Comparison of ENCODE assay signal across 14 mouse cellular contexts in the genomic region with DNA sequence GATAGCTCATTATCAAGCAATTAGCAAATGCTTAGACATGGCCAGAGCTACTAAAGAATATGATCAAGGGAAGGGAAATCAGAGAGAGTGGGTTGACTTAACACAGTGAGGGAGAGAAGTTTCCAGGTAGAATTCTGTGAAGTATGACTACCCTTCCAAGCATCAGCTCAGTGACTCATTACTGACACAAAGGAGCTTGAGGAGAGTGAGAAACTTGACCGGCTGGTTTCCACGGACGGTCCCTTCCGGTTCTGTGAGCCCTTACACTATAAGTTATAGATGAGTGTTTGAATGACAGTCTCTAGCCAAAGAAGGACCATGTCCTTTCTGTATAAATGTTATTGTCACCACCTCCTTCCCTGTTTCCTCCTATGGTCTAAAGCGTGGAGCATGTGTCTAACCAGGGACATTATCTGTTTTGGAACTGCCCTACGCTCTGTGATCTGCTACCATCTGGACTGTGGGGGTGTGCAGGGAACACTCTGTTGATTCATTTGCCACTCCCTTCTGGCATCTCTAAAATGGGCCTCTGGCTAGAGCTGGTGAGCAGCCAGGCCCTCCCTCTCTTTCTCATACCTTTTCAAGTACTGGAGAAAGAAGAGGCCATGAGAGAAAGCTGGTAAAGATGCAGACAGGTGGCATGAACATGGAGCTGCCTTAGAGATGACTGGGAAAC.
DNase-seq lines count a peak whose midpoint lies in the region; ATAC-seq lines count a peak whose summit lies in the region.
"Had no signal": no experiment of that assay in that cellular context is flagged by ENCODE, and none has a peak within 500 bp of the region (broad histone marks: within the 10 kb centered on the region; RNA-seq: fewer than 3 reads in every experiment).

No protein-coding gene starts in this region.

- WGBS in hindbrain, embryonic 13.5 days = 92% methylated on average over 6 of the region's 6 CpGs

- no peaks in the 10 kb centered on the region for H3K9me3 ChIP-seq in hindbrain, embryonic 13.5 days
- H3K9me3 ChIP-seq: midbrain, embryonic 12.5 days had no signal

- DNase-seq in left cerebral cortex, adult 11 months (ENCODE audit: low spot score) = peak; percentile 68
- DNase-seq in left cerebral cortex, postnatal 4 days = no peak
- peak; percentile 69 for DNase-seq in cerebellum, adult 9-11 months
- DNase-seq in layer of hippocampus, postnatal 10 days (ENCODE audit: low spot score in 2 of 2) = peak; percentile 32 to 41
- peak; percentile 77 to 85 for DNase-seq in right cerebral cortex, postnatal 36 days (ENCODE audit: low spot score in 2 of 2)
- DNase-seq in ovary, adult 18-20 months (ENCODE audit: low spot score) = no peak
- DNase-seq in spleen, adult 12 weeks (ENCODE audit: low spot score) = no peak
- DNase-seq: kidney, adult 9 months; lung, adult 2 months had no signal

- no peak overlapping the region for H3K4me3 ChIP-seq in hindbrain, embryonic 13.5 days
- H3K4me3 ChIP-seq: erythroblast, embryonic 14.5 days; midbrain, embryonic 12.5 days had no signal

- intact Hi-C loops in left cerebral cortex, postnatal 4 days (cut with DNase I) = no loop called here

- H3K27me3 ChIP-seq in hindbrain, embryonic 13.5 days = no peaks in the 10 kb centered on the region
- H3K27me3 ChIP-seq: midbrain, embryonic 12.5 days had no signal

- no peak for ATAC-seq in hindbrain, embryonic 13.5 days (ENCODE audit: low FRiP score)

- no peak overlapping the region for H3K4me2 ChIP-seq in hindbrain, embryonic 13.5 days
- H3K4me2 ChIP-seq: hindbrain, embryonic 14.5 days; midbrain, embryonic 12.5 days had no signal

- no peak overlapping the region for H3K9ac ChIP-seq in hindbrain, embryonic 13.5 days
- H3K9ac ChIP-seq: hindbrain, embryonic 14.5 days; midbrain, embryonic 12.5 days had no signal

- H3K36me3 ChIP-seq in hindbrain, embryonic 13.5 days = no peaks in the 10 kb centered on the region
- H3K36me3 ChIP-seq: G1E; midbrain, embryonic 12.5 days had no signal

- H3K4me1 ChIP-seq in hindbrain, embryonic 13.5 days (replicated peaks) = no peaks in the 10 kb centered on the region
- H3K4me1 ChIP-seq: midbrain, embryonic 12.5 days had no signal

- H3K27ac ChIP-seq in hindbrain, embryonic 13.5 days = no peak overlapping the region
- H3K27ac ChIP-seq: hindbrain, embryonic 14.5 days; midbrain, embryonic 12.5 days had no signal

Comparison
In these comparisons a context has a peak if more than half of its experiments do, and no peak if none do; other contexts are left out.
1. DNase-seq: peak in left cerebral cortex, adult 11 months (single experiment), cerebellum, adult 9-11 months (single experiment), layer of hippocampus, postnatal 10 days (2 of 2) and right cerebral cortex, postnatal 36 days (2 of 2); none in left cerebral cortex, postnatal 4 days (single experiment), ovary, adult 18-20 months (single experiment) and spleen, adult 12 weeks (single experiment).